Comparison of ENCODE assay signal across 13 mouse cellular contexts in the genomic region with DNA sequence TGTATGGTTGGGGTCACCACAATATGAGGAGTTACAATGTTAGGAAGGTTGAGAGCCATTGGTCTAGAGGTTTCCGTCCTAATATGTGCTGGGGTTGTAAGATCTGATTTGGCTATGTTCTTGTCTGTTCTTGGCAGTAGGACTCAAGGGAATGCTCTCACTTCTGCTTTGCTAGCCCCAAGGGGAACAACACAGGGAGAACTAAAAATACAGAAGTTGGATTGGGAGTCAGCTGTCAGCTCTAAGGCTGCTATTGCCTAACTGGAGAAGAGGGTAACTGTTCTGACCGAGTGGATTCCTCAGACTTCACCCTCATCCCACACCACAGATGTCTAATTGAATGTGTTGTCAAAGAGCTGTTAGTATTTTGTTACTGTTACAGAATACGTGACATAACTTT.
DNase-seq lines count a peak whose midpoint lies in the region; ATAC-seq and TF ChIP-seq lines count a peak whose summit lies in the region.
"Had no signal": no experiment of that assay in that cellular context is flagged by ENCODE, and none has a peak within 500 bp of the region (broad histone marks: within the 10 kb centered on the region; RNA-seq: fewer than 3 reads in every experiment).

No protein-coding gene starts in this region.

- intact Hi-C loops in heart, adult 2 months (cut with DNase I), result loop anchor here (5.0 kb wide), 1 partner anchor 89 kb away; no protein-coding TSS in a partner anchor
- intact Hi-C loops in heart, postnatal 36 days (cut with DNase I), result no loop called here

- no peak overlapping the region for H3K4me2 ChIP-seq in lung, embryonic 16.5 days (ENCODE audit: low read depth, low read length)
- H3K4me2 ChIP-seq: embryonic facial prominence, embryonic 15.5 days; hindbrain, embryonic 15.5 days; limb, embryonic 13.5 days had no signal

- no peaks in the 10 kb centered on the region for H3K27me3 ChIP-seq in heart, adult 2 months (ENCODE audit: control insufficient read depth, insufficient read depth, low read length)
- H3K27me3 ChIP-seq in lung, embryonic 16.5 days (ENCODE audit: control insufficient read depth, insufficient read depth, low read depth, low read length), result no peaks in the 10 kb centered on the region
- no peaks in the 10 kb centered on the region for H3K27me3 ChIP-seq in splenic B cell, adult 2 months (ENCODE audit: control insufficient read depth, insufficient read depth, low read length, poor library complexity, severe bottlenecking)
- H3K27me3 ChIP-seq: embryonic facial prominence, embryonic 15.5 days; hindbrain, embryonic 15.5 days; limb, embryonic 13.5 days had no signal

- 53% methylated on average over 3 of the region's 3 CpGs for WGBS in heart, adult 2 months
- 80% methylated on average over 3 of the region's 3 CpGs for WGBS in lung, embryonic 16.5 days

- DNase-seq in heart, adult 2 months, result peak in 1 of 2 experiments; percentile 42
- no peak for DNase-seq in heart, postnatal 36 days
- no peak for DNase-seq in lung, postnatal 14 days
- DNase-seq in splenic B cell, adult 2 months (ENCODE audit: low read depth, low spot score), result peak; percentile 19
- no peak for DNase-seq in c-Kit-positive CD71-positive TER-119-positive erythroid progenitor cells, embryonic 14.5 days (ENCODE audit: low spot score)
- DNase-seq: cerebellum, adult 18-20 months; retina, postnatal 1 day had no signal

- no peak for TF ChIP-seq POLR2A in heart, adult 2 months (IDR thresholded peaks at IDR 0.05; ENCODE audit: insufficient read depth, low read depth, low read length)

- no peaks in the 10 kb centered on the region for H3K36me3 ChIP-seq in heart, adult 2 months (ENCODE audit: control insufficient read depth, insufficient read depth, low read length)
- H3K36me3 ChIP-seq in lung, embryonic 16.5 days (ENCODE audit: control insufficient read depth, insufficient read depth, low read length), result no peaks in the 10 kb centered on the region
- no peaks in the 10 kb centered on the region for H3K36me3 ChIP-seq in splenic B cell, adult 2 months (ENCODE audit: control insufficient read depth, insufficient read depth, low read length, poor library complexity, severe bottlenecking)
- H3K36me3 ChIP-seq: embryonic facial prominence, embryonic 15.5 days; hindbrain, embryonic 15.5 days; limb, embryonic 13.5 days had no signal

- peaks cover 5% of the 10 kb centered on the region; the same call in 1 of the 2 replicates for H3K4me1 ChIP-seq in heart, adult 2 months (ENCODE audit: control insufficient read depth, insufficient read depth, low read length)
- H3K4me1 ChIP-seq in lung, embryonic 16.5 days (replicated peaks; ENCODE audit: control insufficient read depth, insufficient read depth, low read length), result 0 out of 2 replicates have a peak, but pooled peaks cover 3% of the 10 kb centered on the region
- H3K4me1 ChIP-seq: embryonic facial prominence, embryonic 15.5 days; hindbrain, embryonic 15.5 days; limb, embryonic 13.5 days had no signal

- no peaks in the 10 kb centered on the region for H3K79me2 ChIP-seq in heart, adult 2 months (replicated peaks; ENCODE audit: control insufficient read depth, insufficient read depth, low read length)

- no peak overlapping the region for H3K9ac ChIP-seq in heart, adult 2 months (ENCODE audit: low read depth, low read length)
- no peak overlapping the region for H3K9ac ChIP-seq in lung, embryonic 16.5 days (ENCODE audit: low read length)
- H3K9ac ChIP-seq: embryonic facial prominence, embryonic 15.5 days; hindbrain, embryonic 15.5 days; limb, embryonic 13.5 days had no signal

- no peak for TF ChIP-seq CTCF in heart, adult 2 months (IDR thresholded peaks at IDR 0.05)

- TF ChIP-seq EP300 in heart, adult 2 months (IDR thresholded peaks at IDR 0.05; ENCODE audit: insufficient read depth, low read depth, low read length), result no peak

- ATAC-seq in lung, embryonic 16.5 days (ENCODE audit: low read depth), result 0 out of 2 replicates have a peak, but pooled peaks have one; percentile 15
- ATAC-seq in granulocyte monocyte progenitor cell, adult 5-6 weeks (replicated peaks; ENCODE audit: poor library complexity, severe bottlenecking), result peak; percentile 98
- no peak for ATAC-seq in megakaryocyte-erythroid progenitor cell, adult 5-6 weeks (replicated peaks; ENCODE audit: low FRiP score, low TSS enrichment, poor library complexity, severe bottlenecking)

- no peak overlapping the region for H3K4me3 ChIP-seq in heart, adult 2 months
- H3K4me3 ChIP-seq in lung, embryonic 16.5 days (ENCODE audit: low read length), result no peak overlapping the region
- H3K4me3 ChIP-seq: embryonic facial prominence, embryonic 15.5 days; hindbrain, embryonic 15.5 days; limb, embryonic 13.5 days had no signal

- H3K27ac ChIP-seq in heart, adult 2 months, result peak overlapping the region; percentile 26; the same call in 1 of the 2 replicates
- no peak overlapping the region for H3K27ac ChIP-seq in lung, embryonic 16.5 days (ENCODE audit: low read length)
- H3K27ac ChIP-seq: embryonic facial prominence, embryonic 15.5 days; hindbrain, embryonic 15.5 days; limb, embryonic 13.5 days had no signal

- no peaks in the 10 kb centered on the region for H3K9me3 ChIP-seq in lung, embryonic 16.5 days (ENCODE audit: control insufficient read depth, low read length)
- H3K9me3 ChIP-seq: embryonic facial prominence, embryonic 15.5 days; hindbrain, embryonic 15.5 days; limb, embryonic 13.5 days had no signal
